Mouse (Mus musculus) erythroblast, embryonic 14.5 days (primary cell): ENCODE results near the gene Pcnx4.

Experiments
- GATA1 ChIP-seq: IDR thresholded peaks from 2 replicates; pipeline ENCODE4 v1.6.1; 2012; ENCODE audit warnings: low read length, inconsistent platforms, mixed read lengths
- TAL1 ChIP-seq: IDR thresholded peaks from 3 replicates; pipeline ENCODE4 v1.6.1; 2012; ENCODE audit warnings: low read length, inconsistent platforms, mixed read lengths

DNA sequence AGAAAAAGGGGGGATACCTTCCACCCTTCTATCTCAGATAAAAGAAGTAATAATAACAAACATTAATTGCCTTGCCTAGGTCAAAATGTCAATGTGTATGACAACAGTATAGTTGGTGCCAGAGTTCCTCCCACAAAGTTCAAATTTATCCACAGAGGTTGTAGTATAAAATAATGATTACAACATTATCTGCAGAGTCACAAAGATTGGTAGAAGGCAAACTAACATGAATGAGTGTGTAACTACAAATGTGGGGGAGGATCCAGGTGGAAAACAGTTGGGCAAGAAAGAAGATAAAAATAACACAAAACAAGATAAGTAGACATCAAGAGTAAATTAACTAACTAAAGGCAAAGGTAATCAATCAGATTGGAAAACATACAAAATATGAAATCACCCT lies 56.8 kb downstream of the Pcnx4 start:
- TF ChIP-seq TAL1 (no peak), GATA1 (no peak)
